Mouse (Mus musculus) forebrain, embryonic 15.5 days (tissue): ENCODE data around the gene Mob4. TPM values are rescaled to one million over a fixed set of nuclear protein-coding genes. Genes with fewer than 3 reads are reported as not detected.
A peak's percentile ranks its signal among the peaks of the same experiment; 100 is the strongest.

Experiments
- ATAC-seq: fragments of 200-750 bp; cut with Nextera tagmentation; replicated peaks from 2 replicates; pipeline ENCODE4 v1.8.0; 2017; ENCODE audit warnings: mild to moderate bottlenecking, moderate TSS enrichment, moderate library complexity
- H3K27ac ChIP-seq: fragments of 300-500 bp; sonication (generic); replicated peaks from 2 replicates; pipeline ENCODE4 v1.5.1; 2015; ENCODE audit warnings: mild to moderate bottlenecking, inconsistent platforms
- H3K27me3 ChIP-seq: fragments of 300-500 bp; sonication (generic); 2 replicates; pipeline ENCODE4 v1.6.1; 2015; ENCODE audit warnings: inconsistent platforms
- H3K36me3 ChIP-seq: fragments of 300-500 bp; sonication (generic); 2 replicates; pipeline ENCODE4 v1.6.1; 2015; ENCODE audit warnings: mild to moderate bottlenecking, inconsistent platforms
- H3K4me1 ChIP-seq: fragments of 300-500 bp; sonication (generic); 2 replicates; pipeline ENCODE4 v1.6.1; 2015; ENCODE audit warnings: inconsistent platforms
- H3K4me2 ChIP-seq: fragments of 300-500 bp; sonication (generic); replicated peaks from 2 replicates; pipeline ENCODE4 v1.6.1; 2015; ENCODE audit warnings: mild to moderate bottlenecking, inconsistent platforms
- H3K4me3 ChIP-seq: fragments of 300-500 bp; sonication (generic); 2 replicates; pipeline ENCODE4 v1.5.1; 2015; ENCODE audit warnings: mild to moderate bottlenecking, inconsistent platforms
- H3K9ac ChIP-seq: fragments of 300-500 bp; sonication (generic); replicated peaks from 2 replicates; pipeline ENCODE4 v1.6.1; 2015; ENCODE audit warnings: mild to moderate bottlenecking, inconsistent platforms
- H3K9me3 ChIP-seq: fragments of 300-500 bp; sonication (generic); 2 replicates; pipeline ENCODE4 v1.6.1; 2016; ENCODE audit warnings: inconsistent platforms
- WGBS: fragments of 180-500 bp; shearing (Covaris S2); methylation state at CpG from one replicate; pipeline ENCODE4 v1.1.7; 2015; ENCODE audit warnings: mixed read lengths; 5-methylcytosine and 5-hydroxymethylcytosine counted together
- polyA plus RNA-seq: library from polyadenylated mRNA; unstranded; fragments of >200 nt; fragmentation: Nextera tagmentation; extraction: Ambion mirVana; gene quantifications from 2 replicates; pipeline ENCODE4 v1.2.1, GENCODE M21; 2015

Mob4 gene
- polyA plus RNA-seq, 1 experiment from 2014 or later: 182 TPM

GRCm38 (mm10) chr1:55167560-55167959 lies 36.5 kb downstream of the Mob4 start:
- H3K27me3 ChIP-seq: no peaks in the 10 kb centered on the region
- no peak overlapping the region for H3K4me3 ChIP-seq
- H3K4me1 ChIP-seq: no peaks in the 10 kb centered on the region
- H3K9ac ChIP-seq: no peak overlapping the region
- no peaks in the 10 kb centered on the region for H3K9me3 ChIP-seq
- no peak overlapping the region for H3K4me2 ChIP-seq
- 82% methylated on average over 4 of the region's 4 CpGs for WGBS
- ATAC-seq: no peak
- H3K36me3 ChIP-seq: peaks cover 4% of the 10 kb centered on the region; the same call in 1 of the 2 replicates
- H3K27ac ChIP-seq: no peak overlapping the region

- H3K27me3 ChIP-seq: no peaks in the 10 kb centered on the region
- no peak overlapping the region for H3K4me2 ChIP-seq
- peaks cover 4% of the 10 kb centered on the region; the same call in 1 of the 2 replicates for H3K36me3 ChIP-seq
- H3K27ac ChIP-seq: no peak overlapping the region
- 96% methylated on average over 4 of the region's 4 CpGs for WGBS
- no peaks in the 10 kb centered on the region for H3K4me1 ChIP-seq
- H3K4me3 ChIP-seq: no peak overlapping the region
- no peak for ATAC-seq
- no peaks in the 10 kb centered on the region for H3K9me3 ChIP-seq
- no peak overlapping the region for H3K9ac ChIP-seq
Observed at GRCm38 (mm10) chr1:55168591-55168990, 37.6 kb downstream of the Mob4 start.

- H3K4me2 ChIP-seq: peak overlapping the region; percentile 22
- no peak overlapping the region for H3K9ac ChIP-seq
- no peak overlapping the region for H3K27ac ChIP-seq
- no peak for ATAC-seq
- no peaks in the 10 kb centered on the region for H3K27me3 ChIP-seq
- 72% methylated on average over 22 of the region's 22 CpGs for WGBS
- no peaks in the 10 kb centered on the region for H3K9me3 ChIP-seq
- H3K36me3 ChIP-seq: peaks cover 4% of the 10 kb centered on the region; the same call in 1 of the 2 replicates
- H3K4me3 ChIP-seq: peak overlapping the region; percentile 9; the same call in 1 of the 2 replicates
- H3K4me1 ChIP-seq: no peaks in the 10 kb centered on the region
Observed at GRCm38 (mm10) chr1:55171361-55172325, 40.6 kb downstream of the Mob4 start.

GRCm38 (mm10) chr1:55173720-55174557 lies 42.9 kb downstream of the Mob4 start:
- no peak overlapping the region for H3K27ac ChIP-seq
- peaks cover 4% of the 10 kb centered on the region; the same call in 1 of the 2 replicates for H3K36me3 ChIP-seq
- no peak overlapping the region for H3K9ac ChIP-seq
- no peaks in the 10 kb centered on the region for H3K4me1 ChIP-seq
- no peak for ATAC-seq
- no peaks in the 10 kb centered on the region for H3K27me3 ChIP-seq
- no peak overlapping the region for H3K4me3 ChIP-seq
- no peak overlapping the region for H3K4me2 ChIP-seq
- 76% methylated on average over 10 of the region's 10 CpGs for WGBS
- H3K9me3 ChIP-seq: no peaks in the 10 kb centered on the region

GRCm38 (mm10) chr1:55174558-55175034 lies 43.6 kb downstream of the Mob4 start:
- Histone ChIP-seq H3K4me2 (no peak overlapping the region), H3K9me3 (no peaks in the 10 kb centered on the region), H3K9ac (no peak overlapping the region), H3K27me3 (no peaks in the 10 kb centered on the region), H3K4me1 (no peaks in the 10 kb centered on the region), H3K4me3 (no peak overlapping the region), H3K27ac (no peak overlapping the region), H3K36me3 (no peaks in the 10 kb centered on the region)
- WGBS: 31% methylated on average over 3 of the region's 3 CpGs
- no peak for ATAC-seq

GRCm38 (mm10) chr1:55179917-55180566 lies 49.0 kb downstream of the Mob4 start:
- Histone ChIP-seq H3K27ac (no peak overlapping the region), H3K4me2 (no peak overlapping the region), H3K4me1 (no peaks in the 10 kb centered on the region), H3K4me3 (no peak overlapping the region), H3K9ac (no peak overlapping the region), H3K36me3 (peaks cover 10% of the 10 kb centered on the region), H3K27me3 (no peaks in the 10 kb centered on the region), H3K9me3 (no peaks in the 10 kb centered on the region)
- WGBS: 88% methylated on average over 5 of the region's 5 CpGs
- ATAC-seq: no peak

GRCm38 (mm10) chr1:55182392-55182791 lies 51.4 kb downstream of the Mob4 start:
- Histone ChIP-seq H3K36me3 (peaks cover 10% of the 10 kb centered on the region), H3K4me2 (no peak overlapping the region), H3K9ac (no peak overlapping the region), H3K4me3 (no peak overlapping the region), H3K27me3 (no peaks in the 10 kb centered on the region), H3K4me1 (no peaks in the 10 kb centered on the region), H3K9me3 (no peaks in the 10 kb centered on the region), H3K27ac (no peak overlapping the region)
- no peak for ATAC-seq
- WGBS: 93% methylated on average over 5 of the region's 5 CpGs

- H3K9me3 ChIP-seq: no peaks in the 10 kb centered on the region
- no peaks in the 10 kb centered on the region for H3K4me1 ChIP-seq
- H3K4me3 ChIP-seq: no peak overlapping the region
- H3K36me3 ChIP-seq: peaks cover 2% of the 10 kb centered on the region; the same call in 1 of the 2 replicates
- H3K27me3 ChIP-seq: no peaks in the 10 kb centered on the region
- H3K27ac ChIP-seq: no peak overlapping the region
- 86% methylated on average over 6 of the region's 6 CpGs for WGBS
- H3K4me2 ChIP-seq: no peak overlapping the region
- no peak overlapping the region for H3K9ac ChIP-seq
- ATAC-seq: no peak
Observed at GRCm38 (mm10) chr1:55185718-55186117, 54.7 kb downstream of the Mob4 start.

GRCm38 (mm10) chr1:55186592-55187210 lies 55.7 kb downstream of the Mob4 start:
- no peak overlapping the region for H3K4me2 ChIP-seq
- no peaks in the 10 kb centered on the region for H3K27me3 ChIP-seq
- 16% methylated on average over 11 of the region's 11 CpGs for WGBS
- no peaks in the 10 kb centered on the region for H3K4me1 ChIP-seq
- no peaks in the 10 kb centered on the region for H3K9me3 ChIP-seq
- H3K36me3 ChIP-seq: no peaks in the 10 kb centered on the region; the same call in 1 of the 2 replicates
- H3K9ac ChIP-seq: no peak overlapping the region
- no peak for ATAC-seq
- no peak overlapping the region for H3K4me3 ChIP-seq
- H3K27ac ChIP-seq: no peak overlapping the region

- ATAC-seq: peak; percentile 57; the same call in 1 of the 2 replicates
- no peaks in the 10 kb centered on the region for H3K36me3 ChIP-seq
- H3K9ac ChIP-seq: peak overlapping the region; percentile 32; the same call in 1 of the 2 replicates
- peak overlapping the region; percentile 32 for H3K4me3 ChIP-seq
- peak overlapping the region; percentile 13 for H3K27ac ChIP-seq
- H3K9me3 ChIP-seq: no peaks in the 10 kb centered on the region
- H3K27me3 ChIP-seq: no peaks in the 10 kb centered on the region
- H3K4me1 ChIP-seq: peaks cover 23% of the 10 kb centered on the region
- peak overlapping the region; percentile 39 for H3K4me2 ChIP-seq
- WGBS: 20% methylated on average over 8 of the region's 8 CpGs
Observed at GRCm38 (mm10) chr1:55192015-55192414, 61.0 kb downstream of the Mob4 start.

- peaks cover 23% of the 10 kb centered on the region for H3K4me1 ChIP-seq
- no peak overlapping the region for H3K4me2 ChIP-seq
- WGBS: 48% methylated on average over 3 of the region's 3 CpGs
- no peak overlapping the region for H3K9ac ChIP-seq
- no peaks in the 10 kb centered on the region for H3K36me3 ChIP-seq
- no peak for ATAC-seq
- H3K27ac ChIP-seq: no peak overlapping the region
- H3K9me3 ChIP-seq: no peaks in the 10 kb centered on the region
- H3K27me3 ChIP-seq: no peaks in the 10 kb centered on the region
- no peak overlapping the region for H3K4me3 ChIP-seq
Observed at GRCm38 (mm10) chr1:55192824-55193223, 61.8 kb downstream of the Mob4 start.
